8 mouse cellular contexts compared by ENCODE assay signal in genomic region chr17:32991965-32992698, GRCm38 (mm10). TPM values are rescaled to one million over a fixed set of nuclear protein-coding genes. Genes with fewer than 3 reads are reported as not detected.
A peak's percentile ranks its signal among the peaks of the same experiment; 100 is the strongest.
DNase-seq lines count a peak whose midpoint lies in the region; ATAC-seq and TF ChIP-seq lines count a peak whose summit lies in the region.

No protein-coding gene starts in this region.

- ATAC-seq in CD4-positive, CD25-positive, alpha-beta regulatory T cell, adult 4 months: no peak
- no peak for ATAC-seq in hindbrain, embryonic 15.5 days (ENCODE audit: low FRiP score, low read depth)
- no peak for ATAC-seq in liver, embryonic 16.5 days (ENCODE audit: low read depth)

- WGBS in thymus, adult 2 months: 74% methylated on average over 12 of the region's 12 CpGs
- WGBS in hindbrain, embryonic 15.5 days: 68% methylated on average over 12 of the region's 12 CpGs
- WGBS in liver, embryonic 16.5 days (ENCODE audit: insufficient replicate concordance): 60% methylated on average over 12 of the region's 12 CpGs

- no peak overlapping the region for H3K4me3 ChIP-seq in thymus, adult 2 months (ENCODE audit: control insufficient read depth, insufficient read depth, low read length)
- peak overlapping the region; percentile 47 for H3K4me3 ChIP-seq in hindbrain, embryonic 15.5 days
- H3K4me3 ChIP-seq in liver, embryonic 16.5 days (ENCODE audit: low read depth, low read length): peak overlapping the region; percentile 76

- no peaks in the 10 kb centered on the region for H3K36me3 ChIP-seq in thymus, adult 2 months (ENCODE audit: control insufficient read depth, insufficient read depth, low read length)
- peaks cover 25% of the 10 kb centered on the region for H3K36me3 ChIP-seq in hindbrain, embryonic 15.5 days
- H3K36me3 ChIP-seq in liver, embryonic 16.5 days (ENCODE audit: control insufficient read depth, insufficient read depth): no peaks in the 10 kb centered on the region; the same call in 1 of the 2 replicates

- H3K4me1 ChIP-seq in thymus, adult 2 months (replicated peaks; ENCODE audit: control insufficient read depth, insufficient read depth, low read length): peaks cover 7% of the 10 kb centered on the region
- H3K4me1 ChIP-seq in hindbrain, embryonic 15.5 days (replicated peaks): peaks cover 19% of the 10 kb centered on the region
- H3K4me1 ChIP-seq in liver, embryonic 16.5 days (ENCODE audit: control insufficient read depth, low read depth, low read length): peaks cover 8% of the 10 kb centered on the region

- no peaks in the 10 kb centered on the region for H3K9me3 ChIP-seq in hindbrain, embryonic 15.5 days
- H3K9me3 ChIP-seq in liver, embryonic 16.5 days (replicated peaks; ENCODE audit: control insufficient read depth, low read length): no peaks in the 10 kb centered on the region

- no peak overlapping the region for H3K27ac ChIP-seq in thymus, adult 2 months (ENCODE audit: control insufficient read depth, insufficient read depth, low read length)
- H3K27ac ChIP-seq in hindbrain, embryonic 15.5 days (replicated peaks): peak overlapping the region; percentile 76; the same call in 1 of the 2 replicates
- no peak overlapping the region for H3K27ac ChIP-seq in liver, embryonic 16.5 days (ENCODE audit: low read length)

- peak; percentile 71 for DNase-seq in CD4-positive, CD25-positive, alpha-beta regulatory T cell, adult 2 months (ENCODE audit: low read depth, low spot score)
- DNase-seq in thymus, adult 2 months: peak; percentile 33
- DNase-seq in thymus, adult 18-20 months: no peak
- peak; percentile 17 to 37 for DNase-seq in spleen, postnatal 36 days (ENCODE audit: low spot score in 2 of 2)
- DNase-seq in c-Kit-positive CD71-positive TER-119-positive erythroid progenitor cells, embryonic 14.5 days (ENCODE audit: low spot score): no peak

- peak overlapping the region; percentile 34; the same call in 1 of the 2 replicates for H3K9ac ChIP-seq in hindbrain, embryonic 15.5 days
- H3K9ac ChIP-seq in liver, embryonic 16.5 days (ENCODE audit: low read depth, low read length): no peak overlapping the region

- no peak for TF ChIP-seq POLR2A in thymus, adult 2 months (IDR thresholded peaks at IDR 0.05; ENCODE audit: control insufficient read depth, extremely low read depth, insufficient read depth, low read length, poor library complexity)

- peak overlapping the region; percentile 75 for H3K4me2 ChIP-seq in hindbrain, embryonic 15.5 days
- peak overlapping the region; percentile 71 for H3K4me2 ChIP-seq in liver, embryonic 16.5 days (ENCODE audit: low read depth, low read length)

- H3K27me3 ChIP-seq in thymus, adult 2 months (ENCODE audit: control insufficient read depth, insufficient read depth, low read length): no peaks in the 10 kb centered on the region
- H3K27me3 ChIP-seq in hindbrain, embryonic 15.5 days: no peaks in the 10 kb centered on the region
- H3K27me3 ChIP-seq in liver, embryonic 16.5 days (ENCODE audit: control insufficient read depth, insufficient read depth, low read depth, low read length): no peaks in the 10 kb centered on the region

- no peak for TF ChIP-seq CTCF in thymus, adult 2 months (IDR thresholded peaks at IDR 0.05; ENCODE audit: borderline replicate concordance, control insufficient read depth, extremely low read depth, insufficient read depth, low read length, poor library complexity)

RNA-seq across cellular contexts. Expression of gene Zfp952, which starts 0.8 kb away (rescaled TPM):
- polyA plus RNA-seq in CD4-positive, CD25-positive, alpha-beta regulatory T cell, adult 4 months (2017; shearing (Covaris generic)): 10 to 100 TPM; 14.7 to 17.3 TPM
- polyA plus RNA-seq in thymus, adult 2 months (2012; rRNA removed): 4.9 and 6.4 TPM in 2 replicates
- 18.3 and 19.1 TPM in 2 replicates for polyA plus RNA-seq in hindbrain, embryonic 15.5 days (2015; fragmentation: Nextera tagmentation; extraction: Ambion mirVana)
- 2.6 and 3.0 TPM in 2 replicates for polyA plus RNA-seq in liver, embryonic 16.5 days (2015; fragmentation: Nextera tagmentation; extraction: Ambion mirVana)

RNA-seq across cellular contexts. Expression of gene Zfp472, which starts 26.5 kb away (rescaled TPM):
- 10 to 100 TPM; 23.1 to 26.6 TPM for polyA plus RNA-seq in CD4-positive, CD25-positive, alpha-beta regulatory T cell, adult 4 months (2017; shearing (Covaris generic))
- polyA plus RNA-seq in thymus, adult 2 months (2012; rRNA removed): 2.0 TPM in 2 replicates
- 7.5 and 8.2 TPM in 2 replicates for polyA plus RNA-seq in hindbrain, embryonic 15.5 days (2015; fragmentation: Nextera tagmentation; extraction: Ambion mirVana)
- polyA plus RNA-seq in liver, embryonic 16.5 days (2015; fragmentation: Nextera tagmentation; extraction: Ambion mirVana): 3.5 and 4.0 TPM in 2 replicates

RNA-seq across cellular contexts. Expression of gene Zfp763, which starts 41.1 kb away (rescaled TPM):
- 1 to 10 TPM; 7.8 to 9.7 TPM for polyA plus RNA-seq in CD4-positive, CD25-positive, alpha-beta regulatory T cell, adult 4 months (2017; shearing (Covaris generic))
- 1.1 and 1.2 TPM in 2 replicates for polyA plus RNA-seq in thymus, adult 2 months (2012; rRNA removed)
- 23.9 and 26.1 TPM in 2 replicates for polyA plus RNA-seq in hindbrain, embryonic 15.5 days (2015; fragmentation: Nextera tagmentation; extraction: Ambion mirVana)
- polyA plus RNA-seq in liver, embryonic 16.5 days (2015; fragmentation: Nextera tagmentation; extraction: Ambion mirVana): 2.2 and 2.3 TPM in 2 replicates

RNA-seq across cellular contexts. Expression of gene Cyp4f13, which starts 44.9 kb away (rescaled TPM):
- polyA plus RNA-seq in CD4-positive, CD25-positive, alpha-beta regulatory T cell, adult 4 months (2017; shearing (Covaris generic)): 10 to 100 TPM; 43.6 to 81.3 TPM
- polyA plus RNA-seq in thymus, adult 2 months (2012; rRNA removed): 38.7 and 39.0 TPM in 2 replicates
- polyA plus RNA-seq in hindbrain, embryonic 15.5 days (2015; fragmentation: Nextera tagmentation; extraction: Ambion mirVana): 9.8 and 10.6 TPM in 2 replicates
- polyA plus RNA-seq in liver, embryonic 16.5 days (2015; fragmentation: Nextera tagmentation; extraction: Ambion mirVana): 8.0 and 9.6 TPM in 2 replicates

Comparison
In these comparisons a context has a peak if more than half of its experiments do, and no peak if none do; other contexts are left out.
1. DNase-seq: peak in CD4-positive, CD25-positive, alpha-beta regulatory T cell, adult 2 months (single experiment), thymus, adult 2 months (single experiment) and spleen, postnatal 36 days (2 of 2); none in thymus, adult 18-20 months (0 of 2) and c-Kit-positive CD71-positive TER-119-positive erythroid progenitor cells, embryonic 14.5 days (single experiment).